Mouse (Mus musculus) spleen, adult 2 months (tissue): ENCODE measurements around the gene Pcbp4.

Experiments
- CTCF ChIP-seq: fragments of 200-500 bp; IDR thresholded peaks from 2 replicates; pipeline ENCODE4 v1.5.1; 2011; ENCODE audit warnings: mild to moderate bottlenecking, inconsistent platforms; ENCODE audit not compliant: insufficient read depth, insufficient read length, insufficient replicate concordance; ENCODE audit errors: extremely low read depth
- POLR2A ChIP-seq: fragments of 200-500 bp; IDR thresholded peaks from 2 replicates; pipeline ENCODE4 v1.6.1; 2011; ENCODE audit warnings: low read depth, low read length, inconsistent platforms

GRCm38 (mm10) chr9:106462430-106462800 is 9.3 kb downstream of the Pcbp4 start:
- TF ChIP-seq CTCF (no peak), POLR2A (no peak)
